Mouse (Mus musculus) granulocyte monocyte progenitor cell, adult 5-6 weeks (primary cell): ENCODE results near the gene Bcl9l. TPM values are rescaled to one million over a fixed set of nuclear protein-coding genes. Genes with fewer than 3 reads are reported as not detected.

Experiments
- ATAC-seq: replicated peaks from 2 replicates; pipeline ENCODE4 v1.8.0; 2016; ENCODE audit warnings: mild to moderate bottlenecking, moderate TSS enrichment, inconsistent platforms; ENCODE audit not compliant: poor library complexity, severe bottlenecking
- total RNA-seq, 2 experiments: library from RNA; stranded (forward) in 1 of 2; stranded (reverse) in 1 of 2; fragments of 200-712, 200-1000 nt in 1 of 2; fragments of >200 nt in 1 of 2; fragmentation: Nextera tagmentation in 1 of 2; gene quantifications; 2 replicates each; pipeline ENCODE4 v1.2.3; 2014 to 2017

Bcl9l gene
- total RNA-seq, 2 experiments from 2014 or later = 2.6 to 8.7 TPM

GRCm38 (mm10) chr9:44495810-44496344 is 13.3 kb downstream of the Bcl9l start:
- no peak for ATAC-seq

GRCm38 (mm10) chr9:44496803-44497461 is 14.3 kb downstream of the Bcl9l start:
- no peak for ATAC-seq

- ATAC-seq = peak; percentile 26
Observed at GRCm38 (mm10) chr9:44497624-44498377, 15.2 kb downstream of the Bcl9l start.

- peak; percentile 41 for ATAC-seq
Observed at GRCm38 (mm10) chr9:44498421-44499355, 16.1 kb downstream of the Bcl9l start.

- ATAC-seq = no peak
Observed at GRCm38 (mm10) chr9:44499356-44500162, 16.9 kb downstream of the Bcl9l start.

GRCm38 (mm10) chr9:44500163-44500533 is 17.5 kb downstream of the Bcl9l start:
- ATAC-seq = no peak

GRCm38 (mm10) chr9:44500638-44501175 is 18.1 kb downstream of the Bcl9l start:
- ATAC-seq = no peak

- no peak for ATAC-seq
Observed at GRCm38 (mm10) chr9:44501206-44501879, 18.7 kb downstream of the Bcl9l start.

GRCm38 (mm10) chr9:44502006-44502405 is 19.4 kb downstream of the Bcl9l start:
- ATAC-seq = no peak

GRCm38 (mm10) chr9:44504893-44505823 is 22.5 kb downstream of the Bcl9l start:
- ATAC-seq = no peak

- ATAC-seq = no peak
Observed at GRCm38 (mm10) chr9:44505824-44506467, 23.3 kb downstream of the Bcl9l start.

- no peak for ATAC-seq
Observed at GRCm38 (mm10) chr9:44506566-44506965, 23.9 kb downstream of the Bcl9l start.

GRCm38 (mm10) chr9:44507345-44507744 is 24.7 kb downstream of the Bcl9l start:
- no peak for ATAC-seq

GRCm38 (mm10) chr9:44508124-44508619 is 25.5 kb downstream of the Bcl9l start:
- ATAC-seq = no peak

GRCm38 (mm10) chr9:44508721-44509486 is 26.3 kb downstream of the Bcl9l start:
- ATAC-seq = no peak
